Mouse (Mus musculus) hindbrain, embryonic 15.5 days (tissue): ENCODE data around the gene Plekhg1. TPM values are rescaled to one million over a fixed set of nuclear protein-coding genes. Genes with fewer than 3 reads are reported as not detected.

Source experiments
- ATAC-seq: fragments of 200-750 bp; cut with Nextera tagmentation; 2 replicates; pipeline ENCODE4 v1.8.0; 2017; ENCODE audit warnings: low read depth, moderate number of reproducible peaks, moderate TSS enrichment; ENCODE audit not compliant: low FRiP score
- H3K27ac ChIP-seq: fragments of 300-500 bp; sonication (generic); replicated peaks from 2 replicates; pipeline ENCODE4 v1.5.1; 2015; ENCODE audit warnings: mild to moderate bottlenecking, inconsistent platforms
- H3K27me3 ChIP-seq: fragments of 300-500 bp; sonication (generic); 2 replicates; pipeline ENCODE4 v1.6.1; 2015; ENCODE audit warnings: control low read depth, inconsistent platforms
- H3K36me3 ChIP-seq: fragments of 300-500 bp; sonication (generic); 2 replicates; pipeline ENCODE4 v1.6.1; 2015; ENCODE audit warnings: control low read depth, inconsistent platforms
- H3K4me1 ChIP-seq: fragments of 300-500 bp; sonication (generic); replicated peaks from 2 replicates; pipeline ENCODE4 v1.6.1; 2015; ENCODE audit warnings: control low read depth, inconsistent platforms
- H3K4me2 ChIP-seq: fragments of 300-500 bp; sonication (generic); 2 replicates; pipeline ENCODE4 v1.6.1; 2015; ENCODE audit warnings: moderate library complexity, mild to moderate bottlenecking, inconsistent platforms
- H3K4me3 ChIP-seq: fragments of 300-500 bp; sonication (generic); 2 replicates; pipeline ENCODE4 v1.5.1; 2015; ENCODE audit warnings: mild to moderate bottlenecking, inconsistent platforms
- H3K9ac ChIP-seq: fragments of 300-500 bp; sonication (generic); 2 replicates; pipeline ENCODE4 v1.6.1; 2015; ENCODE audit warnings: inconsistent platforms
- H3K9me3 ChIP-seq: fragments of 300-500 bp; sonication (generic); 2 replicates; pipeline ENCODE4 v1.6.1; 2016; ENCODE audit warnings: control low read depth, inconsistent platforms
- WGBS: fragments of 180-500 bp; shearing (Covaris S2); methylation state at CpG from one replicate; pipeline ENCODE4 v1.1.7; 2015; 5-methylcytosine and 5-hydroxymethylcytosine counted together
- polyA plus RNA-seq: library from polyadenylated mRNA; unstranded; fragments of >200 nt; fragmentation: Nextera tagmentation; extraction: Ambion mirVana; gene quantifications from 2 replicates; pipeline ENCODE4 v1.2.1, GENCODE M21; 2015

Plekhg1 gene
- polyA plus RNA-seq, 1 experiment from 2014 or later: 10.5 TPM

- Histone ChIP-seq H3K4me3 (no peak overlapping the region), H3K9ac (no peak overlapping the region), H3K27ac (no peak overlapping the region), H3K4me1 (peaks cover 16% of the 10 kb centered on the region), H3K27me3 (no peaks in the 10 kb centered on the region), H3K36me3 (no peaks in the 10 kb centered on the region), H3K4me2 (no peak overlapping the region), H3K9me3 (no peaks in the 10 kb centered on the region)
- peak; percentile 88 for ATAC-seq
- 61% methylated on average over 20 of the region's 20 CpGs for WGBS
These were observed 180.4 kb downstream of the Plekhg1 start for GRCm38 (mm10) chr10:3920368-3921152.

GRCm38 (mm10) chr10:3928008-3928545 lies 187.9 kb downstream of the Plekhg1 start:
- no peak overlapping the region for H3K4me2 ChIP-seq
- H3K9ac ChIP-seq: no peak overlapping the region
- H3K27me3 ChIP-seq: no peaks in the 10 kb centered on the region
- H3K36me3 ChIP-seq: no peaks in the 10 kb centered on the region
- no peak overlapping the region for H3K4me3 ChIP-seq
- ATAC-seq: no peak
- whole genome bisulfite sequencing: 93% methylated on average over 4 of the region's 4 CpGs
- no peaks in the 10 kb centered on the region for H3K4me1 ChIP-seq
- no peak overlapping the region for H3K27ac ChIP-seq
- no peaks in the 10 kb centered on the region for H3K9me3 ChIP-seq

DNA sequence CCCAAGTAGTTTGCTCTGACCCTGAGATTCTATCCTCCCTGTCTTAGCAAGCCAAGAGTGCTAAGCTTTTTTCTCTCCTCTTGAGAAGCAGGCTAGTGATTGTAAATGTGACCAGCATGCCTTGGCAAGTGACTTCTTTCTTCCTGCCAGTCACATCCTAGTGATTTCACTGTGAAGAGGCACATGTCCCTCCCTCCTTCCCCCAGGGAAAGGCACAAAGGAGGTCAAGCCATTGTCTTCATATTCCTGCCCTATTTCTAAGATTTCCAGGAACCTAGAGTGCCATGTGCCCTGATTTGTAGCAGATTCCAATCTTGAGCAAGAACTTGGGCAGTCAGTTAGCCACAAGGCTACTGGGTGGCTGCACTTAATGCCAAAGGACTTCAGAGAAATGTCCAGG lies 191.7 kb downstream of the Plekhg1 start:
- Histone ChIP-seq H3K27ac (no peak overlapping the region), H3K27me3 (no peaks in the 10 kb centered on the region), H3K4me1 (no peaks in the 10 kb centered on the region), H3K9me3 (no peaks in the 10 kb centered on the region), H3K36me3 (no peaks in the 10 kb centered on the region), H3K9ac (no peak overlapping the region), H3K4me2 (no peak overlapping the region), H3K4me3 (no peak overlapping the region)
- no peak for ATAC-seq

- 86% methylated on average over 12 of the region's 12 CpGs for WGBS
- Histone ChIP-seq H3K36me3 (no peaks in the 10 kb centered on the region), H3K9me3 (no peaks in the 10 kb centered on the region), H3K27ac (no peak overlapping the region), H3K27me3 (no peaks in the 10 kb centered on the region), H3K4me3 (no peak overlapping the region), H3K4me1 (no peaks in the 10 kb centered on the region), H3K9ac (no peak overlapping the region), H3K4me2 (no peak overlapping the region)
- ATAC-seq: no peak
These were observed 193.3 kb downstream of the Plekhg1 start for GRCm38 (mm10) chr10:3933311-3933940.

DNA sequence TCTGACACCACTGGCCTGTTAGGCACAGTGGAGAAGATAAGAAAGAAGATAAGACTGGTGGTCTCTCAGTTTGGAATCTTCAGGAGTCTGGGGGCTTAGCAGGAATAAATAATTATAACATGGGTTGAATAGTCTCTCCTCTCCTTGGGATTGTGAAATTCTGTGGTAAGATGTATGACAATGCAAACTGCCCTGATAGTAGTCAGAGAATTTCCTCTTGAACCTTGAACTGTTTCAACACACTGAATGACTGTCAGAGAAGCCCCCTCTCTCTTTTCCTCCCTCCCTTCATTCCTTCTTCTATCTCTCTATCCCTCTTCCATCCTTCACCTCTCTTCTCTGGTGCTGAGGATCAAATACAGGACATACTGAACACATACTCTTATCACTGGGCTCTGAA lies 196.7 kb downstream of the Plekhg1 start:
- Histone ChIP-seq H3K4me1 (0 out of 2 replicates have a peak, but pooled peaks cover 3% of the 10 kb centered on the region), H3K9me3 (no peaks in the 10 kb centered on the region), H3K4me2 (no peak overlapping the region), H3K27me3 (no peaks in the 10 kb centered on the region), H3K4me3 (no peak overlapping the region), H3K36me3 (no peaks in the 10 kb centered on the region), H3K27ac (no peak overlapping the region), H3K9ac (no peak overlapping the region)
- ATAC-seq: no peak

- 0 out of 2 replicates have a peak, but pooled peaks cover 3% of the 10 kb centered on the region for H3K4me1 ChIP-seq
- H3K27me3 ChIP-seq: no peaks in the 10 kb centered on the region
- no peak overlapping the region for H3K4me3 ChIP-seq
- H3K36me3 ChIP-seq: no peaks in the 10 kb centered on the region
- 90% methylated on average over 11 of the region's 11 CpGs for WGBS
- no peak overlapping the region for H3K4me2 ChIP-seq
- no peak overlapping the region for H3K9ac ChIP-seq
- no peak for ATAC-seq
- H3K9me3 ChIP-seq: no peaks in the 10 kb centered on the region
- no peak overlapping the region for H3K27ac ChIP-seq
These were observed 199.9 kb downstream of the Plekhg1 start for GRCm38 (mm10) chr10:3939895-3940595.

GRCm38 (mm10) chr10:3940596-3940975 lies 200.4 kb downstream of the Plekhg1 start:
- H3K9ac ChIP-seq: no peak overlapping the region
- H3K4me1 ChIP-seq: 0 out of 2 replicates have a peak, but pooled peaks cover 3% of the 10 kb centered on the region
- no peak overlapping the region for H3K4me2 ChIP-seq
- no peaks in the 10 kb centered on the region for H3K36me3 ChIP-seq
- no peaks in the 10 kb centered on the region for H3K9me3 ChIP-seq
- no peak for ATAC-seq
- no peak overlapping the region for H3K4me3 ChIP-seq
- H3K27ac ChIP-seq: no peak overlapping the region
- H3K27me3 ChIP-seq: no peaks in the 10 kb centered on the region
- WGBS: 88% methylated on average over 6 of the region's 6 CpGs

DNA sequence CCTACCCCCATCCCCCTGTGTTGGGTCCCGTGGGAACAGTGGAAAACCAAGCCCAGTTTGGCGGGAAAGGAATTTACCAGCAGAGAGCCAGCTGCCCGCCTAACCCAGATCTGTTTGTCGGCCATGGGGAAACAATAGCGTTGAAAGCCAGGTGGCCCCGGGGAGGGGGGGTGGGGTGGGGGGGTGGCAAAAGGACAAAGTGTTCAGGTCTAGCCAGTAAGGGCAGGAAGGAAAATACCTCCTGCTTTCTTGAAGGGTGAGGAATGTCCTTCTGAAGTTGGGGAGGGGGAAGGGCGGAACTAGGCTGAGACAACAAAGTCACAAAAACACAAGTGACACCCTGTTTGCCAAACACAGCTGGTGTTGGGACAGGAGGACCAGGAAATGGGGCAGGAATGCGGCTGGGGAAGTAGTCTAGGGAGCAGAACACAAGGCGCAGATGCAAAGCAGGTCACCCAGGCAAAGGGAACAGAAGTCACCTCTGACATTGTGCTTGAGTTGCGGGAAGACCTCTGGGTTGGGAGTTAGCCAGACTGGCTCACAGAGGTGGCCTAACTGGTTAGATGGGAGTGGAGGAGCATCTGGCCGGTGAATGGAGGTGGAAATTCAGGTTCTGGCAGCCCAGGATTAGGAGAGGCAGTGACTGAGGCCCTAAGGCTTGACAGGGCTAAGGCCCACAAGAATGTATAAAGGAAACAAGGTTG lies 201.0 kb downstream of the Plekhg1 start:
- no peak for ATAC-seq
- WGBS: 33% methylated on average over 11 of the region's 11 CpGs

GRCm38 (mm10) chr10:3942289-3942688 lies 202.1 kb downstream of the Plekhg1 start:
- Histone ChIP-seq H3K36me3 (no peaks in the 10 kb centered on the region), H3K4me3 (no peak overlapping the region), H3K4me2 (no peak overlapping the region), H3K4me1 (0 out of 2 replicates have a peak, but pooled peaks cover 3% of the 10 kb centered on the region), H3K27me3 (no peaks in the 10 kb centered on the region), H3K9me3 (no peaks in the 10 kb centered on the region), H3K9ac (no peak overlapping the region), H3K27ac (no peak overlapping the region)
- 75% methylated on average over 6 of the region's 6 CpGs for WGBS
- ATAC-seq: no peak

More for the DNA sequence above, 201.0 kb downstream of the Plekhg1 start:
- H3K27ac ChIP-seq: no peak overlapping the region
- no peaks in the 10 kb centered on the region for H3K36me3 ChIP-seq
- H3K9me3 ChIP-seq: no peaks in the 10 kb centered on the region
- no peak overlapping the region for H3K4me2 ChIP-seq
- no peak overlapping the region for H3K4me3 ChIP-seq
- no peak overlapping the region for H3K9ac ChIP-seq
- H3K4me1 ChIP-seq: 0 out of 2 replicates have a peak, but pooled peaks cover 3% of the 10 kb centered on the region
- no peaks in the 10 kb centered on the region for H3K27me3 ChIP-seq

DNA sequence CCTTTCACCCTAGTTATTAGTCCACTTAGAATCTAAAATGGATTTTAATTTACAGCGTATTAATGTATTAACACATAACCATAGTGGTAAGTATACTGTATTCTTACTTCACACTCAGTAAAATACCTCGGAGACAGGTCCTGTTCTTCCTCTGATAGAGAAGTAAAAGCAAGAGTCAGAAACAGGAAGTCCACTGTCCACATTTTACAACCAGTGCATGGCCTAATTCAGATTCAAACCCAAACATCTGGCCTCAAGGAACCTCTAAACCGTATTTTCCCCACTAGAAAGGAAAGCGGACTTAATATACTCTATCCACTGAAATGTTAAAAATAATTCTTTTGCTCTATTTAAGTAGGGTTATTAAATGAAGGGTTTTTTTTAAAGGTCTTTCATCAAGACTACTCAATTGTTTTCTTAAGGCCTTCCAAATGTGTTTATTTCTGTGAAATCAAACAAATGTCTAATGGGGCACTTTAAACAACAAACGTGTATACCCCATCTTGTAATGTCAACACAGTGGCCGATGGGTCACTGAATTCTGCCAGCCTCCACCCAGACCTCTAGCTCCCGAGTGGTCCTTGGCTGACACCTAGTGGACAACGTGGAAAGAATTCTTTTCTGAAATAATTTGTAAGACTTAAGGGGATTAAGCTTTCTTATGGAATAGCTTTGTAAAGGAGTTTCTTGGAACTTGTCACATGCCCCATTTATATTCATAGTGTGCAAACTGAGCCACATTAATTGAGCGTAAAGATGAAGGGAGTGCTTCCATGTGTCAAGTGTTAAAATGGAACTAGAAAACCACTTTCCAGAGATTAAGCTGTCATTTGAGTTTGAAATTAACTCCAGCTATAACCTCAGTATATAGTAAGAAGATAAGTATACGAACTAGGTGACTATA lies 203.6 kb downstream of the Plekhg1 start:
- Histone ChIP-seq H3K4me1 (0 out of 2 replicates have a peak, but pooled peaks cover 3% of the 10 kb centered on the region), H3K36me3 (no peaks in the 10 kb centered on the region), H3K27ac (no peak overlapping the region), H3K4me2 (no peak overlapping the region), H3K4me3 (no peak overlapping the region), H3K9me3 (no peaks in the 10 kb centered on the region), H3K9ac (no peak overlapping the region), H3K27me3 (no peaks in the 10 kb centered on the region)
- peak; percentile 63 for ATAC-seq
- WGBS: 35% methylated on average over 10 of the region's 10 CpGs

DNA sequence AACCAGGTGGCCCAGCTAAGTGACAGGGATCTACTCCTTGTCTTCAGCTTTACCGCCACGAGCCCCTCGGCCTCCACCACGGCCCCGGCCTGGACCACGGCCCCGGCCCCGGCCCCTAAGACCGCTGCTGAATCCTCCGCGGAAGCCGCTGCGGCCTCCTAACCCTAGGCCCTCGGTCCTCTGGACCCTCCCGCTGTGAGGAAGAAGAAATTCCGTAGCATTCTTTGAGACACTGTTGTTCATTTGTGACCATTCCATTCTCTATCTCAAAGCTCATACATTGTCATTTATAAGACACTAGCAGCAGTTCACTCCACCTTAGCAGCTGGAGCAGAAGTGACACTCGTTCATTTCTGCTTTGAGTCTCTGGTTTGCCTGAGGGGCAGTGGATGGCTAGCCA lies 206.7 kb downstream of the Plekhg1 start:
- 93% methylated on average over 17 of the region's 17 CpGs for WGBS

More for the DNA sequence above, 206.7 kb downstream of the Plekhg1 start:
- H3K4me3 ChIP-seq: no peak overlapping the region
- no peak for ATAC-seq
- H3K36me3 ChIP-seq: no peaks in the 10 kb centered on the region
- no peak overlapping the region for H3K4me2 ChIP-seq
- no peaks in the 10 kb centered on the region for H3K9me3 ChIP-seq
- H3K27ac ChIP-seq: no peak overlapping the region
- H3K27me3 ChIP-seq: no peaks in the 10 kb centered on the region
- no peak overlapping the region for H3K9ac ChIP-seq
- no peaks in the 10 kb centered on the region for H3K4me1 ChIP-seq
